In genomic region chr14:34540685-34541162, GRCm38 (mm10) we compare ENCODE assay signal across 8 mouse cellular contexts. TPM values are rescaled to one million over a fixed set of nuclear protein-coding genes. Genes with fewer than 3 reads are reported as not detected.
DNase-seq lines count a peak whose midpoint lies in the region; ATAC-seq and TF ChIP-seq lines count a peak whose summit lies in the region.

No protein-coding gene starts in this region.

- no peak for TF ChIP-seq EP300 in heart, adult 2 months (IDR thresholded peaks at IDR 0.05; ENCODE audit: insufficient read depth, low read depth, low read length)

- in situ Hi-C loops in ES-E14 (cut with MboI; ENCODE audit: low sequenced_read_pairs in 2 of 2, unreplicated experiment in 2 of 2) = no loop called here

- no peak for TF ChIP-seq CTCF in heart, adult 2 months (IDR thresholded peaks at IDR 0.05)
- no peak for TF ChIP-seq CTCF in kidney, adult 2 months (conservative IDR thresholded peaks at IDR 0.05; ENCODE audit: insufficient read depth, insufficient read length, low read depth, low read length)

- 27% methylated on average over 17 of the region's 17 CpGs for WGBS in heart, adult 2 months
- 22% methylated on average over 17 of the region's 17 CpGs for WGBS in kidney, adult 2 months

- H3K27me3 ChIP-seq in heart, adult 2 months (ENCODE audit: control insufficient read depth, insufficient read depth, low read length) = no peaks in the 10 kb centered on the region
- H3K27me3 ChIP-seq in kidney, adult 2 months (replicated peaks; ENCODE audit: control insufficient read depth, insufficient read depth, low read length) = no peaks in the 10 kb centered on the region

- TF ChIP-seq POLR2A in heart, adult 2 months (IDR thresholded peaks at IDR 0.05; ENCODE audit: insufficient read depth, low read depth, low read length) = no peak
- TF ChIP-seq POLR2A in kidney, adult 2 months (IDR thresholded peaks at IDR 0.05; ENCODE audit: low read depth, low read length) = no peak

- H3K4me1 ChIP-seq in ES-E14 (ENCODE audit: control insufficient read depth in 2 of 2, insufficient read depth in 2 of 2, low read length in 2 of 2, poor library complexity in 1 of 2) = peaks cover 3 to 11% of the 10 kb centered on the region in 2 experiments; a peak in 1 of 4 replicates
- peaks cover 13% of the 10 kb centered on the region for H3K4me1 ChIP-seq in heart, adult 2 months (ENCODE audit: control insufficient read depth, insufficient read depth, low read length)
- H3K4me1 ChIP-seq in kidney, adult 2 months (ENCODE audit: control insufficient read depth, insufficient read depth, low read length) = no peaks in the 10 kb centered on the region

- ATAC-seq in common myeloid progenitor, adult 5-6 weeks (replicated peaks; ENCODE audit: low read depth, poor library complexity, severe bottlenecking) = peak; percentile 87
- peak; percentile 77 for ATAC-seq in megakaryocyte-erythroid progenitor cell, adult 5-6 weeks (replicated peaks; ENCODE audit: low FRiP score, low TSS enrichment, poor library complexity, severe bottlenecking)

- H3K36me3 ChIP-seq in ES-E14 (ENCODE audit: control insufficient read depth, insufficient read depth, low read length, poor library complexity, severe bottlenecking) = no peaks in the 10 kb centered on the region
- H3K36me3 ChIP-seq in heart, adult 2 months (ENCODE audit: control insufficient read depth, insufficient read depth, low read length) = peaks cover 24% of the 10 kb centered on the region
- no peaks in the 10 kb centered on the region for H3K36me3 ChIP-seq in kidney, adult 2 months (ENCODE audit: control insufficient read depth, insufficient read depth, low read length)

- intact Hi-C loops in heart, adult 2 months (cut with DNase I) = no loop called here

- H3K9me3 ChIP-seq in ES-E14 (ENCODE audit: control insufficient read depth, insufficient read depth, low read depth, low read length) = no peaks in the 10 kb centered on the region

- H3K27ac ChIP-seq in ES-E14 (ENCODE audit: insufficient read depth, low read depth, low read length, poor library complexity, severe bottlenecking) = no peak overlapping the region
- peak overlapping the region; percentile 66 for H3K27ac ChIP-seq in heart, adult 2 months
- H3K27ac ChIP-seq in kidney, adult 2 months (ENCODE audit: insufficient read depth, low read depth, low read length) = peak overlapping the region; percentile 47; the same call in 1 of the 2 replicates

- peak overlapping the region; percentile 47; the same call in 1 of the 2 replicates for H3K9ac ChIP-seq in ES-E14 (ENCODE audit: insufficient read depth, low read depth, low read length, poor library complexity, severe bottlenecking)
- H3K9ac ChIP-seq in heart, adult 2 months (ENCODE audit: low read depth, low read length) = no peak overlapping the region

- H3K4me3 ChIP-seq in ES-E14 (ENCODE audit: insufficient read depth in 1 of 2, low read depth in 1 of 2, low read length in 2 of 2, poor library complexity in 1 of 2, severe bottlenecking in 1 of 2) = peak overlapping the region in 1 of 2 experiments; percentile 54; a peak in 2 of 4 replicates
- H3K4me3 ChIP-seq in heart, adult 2 months = no peak overlapping the region
- no peak overlapping the region for H3K4me3 ChIP-seq in kidney, adult 2 months (ENCODE audit: insufficient read depth, low read depth, low read length)

- peak; percentile 51 for DNase-seq in ES-E14 (ENCODE audit: low read depth, low spot score)
- DNase-seq in heart, adult 2 months = peak; percentile 65 to 80
- peak; percentile 61 for DNase-seq in kidney, adult 2 months
- DNase-seq in frontal cortex, postnatal 36 days (ENCODE audit: low spot score in 2 of 2) = no peak
- no peak for DNase-seq in frontal cortex, adult 2 months (ENCODE audit: extremely low spot score in 1 of 2, low spot score in 1 of 2)
- DNase-seq in layer of hippocampus, postnatal 36 days = no peak

- no peaks in the 10 kb centered on the region for H3K79me2 ChIP-seq in heart, adult 2 months (replicated peaks; ENCODE audit: control insufficient read depth, insufficient read depth, low read length)

TF ChIP-seq in ES-E14, 5 proteins besides CTCF, POLR2A, EP300 and RAD21:
- TF ChIP-seq MAFK (IDR thresholded peaks at IDR 0.05; ENCODE audit: insufficient read depth, low read depth, low read length) (no peak), HCFC1 (IDR thresholded peaks at IDR 0.05; ENCODE audit: borderline replicate concordance, insufficient read depth, low read length) (no peak), ZC3H11A (IDR thresholded peaks at IDR 0.05; ENCODE audit: borderline replicate concordance, low read depth, low read length) (no peak), CHD2 (IDR thresholded peaks at IDR 0.05; ENCODE audit: low read depth, low read length) (no peak), ZNF384 (IDR thresholded peaks at IDR 0.05; ENCODE audit: low read depth, low read length) (no peak)

RNA-seq across cellular contexts. Expression of gene 9230112D13Rik, which starts 18.1 kb away (rescaled TPM):
- not detected in 2 replicates for total RNA-seq in ES-E14 (2012; rRNA removed)
- total RNA-seq in common myeloid progenitor, adult 5-6 weeks (2017) = not detected in 2 replicates
- not detected for total RNA-seq in heart, adult 2 months (2021)
- not detected in 2 replicates for polyA plus RNA-seq in heart, adult 2 months (2012; rRNA removed)
- polyA plus RNA-seq in kidney, adult 2 months (2012; rRNA removed) = not detected in 2 replicates
- total RNA-seq in megakaryocyte-erythroid progenitor cell, adult 5-6 weeks (2014; fragmentation: Nextera tagmentation) = not detected in 2 replicates
- total RNA-seq in megakaryocyte-erythroid progenitor cell, adult 5-6 weeks (2017) = not detected in 2 replicates
- polyA plus RNA-seq in frontal cortex, adult 2 months (2012; rRNA removed) = not detected in 2 replicates
- total RNA-seq in layer of hippocampus, postnatal 36 days (2021) = not detected

RNA-seq across cellular contexts. Expression of gene Bmpr1a, which starts 37.6 kb away (rescaled TPM):
- total RNA-seq in ES-E14 (2012; rRNA removed) = 38.9 and 49.5 TPM in 2 replicates
- total RNA-seq in common myeloid progenitor, adult 5-6 weeks (2017) = 0.32 and 0.34 TPM in 2 replicates
- 10 to 100 TPM; 58.4 to 62.5 TPM for total RNA-seq in heart, adult 2 months (2021)
- polyA plus RNA-seq in heart, adult 2 months (2012; rRNA removed) = 13.8 and 38.2 TPM in 2 replicates
- polyA plus RNA-seq in kidney, adult 2 months (2012; rRNA removed) = 11.0 and 11.4 TPM in 2 replicates
- 0.49 TPM in 1 of 2 replicates, not detected in the other for total RNA-seq in megakaryocyte-erythroid progenitor cell, adult 5-6 weeks (2014; fragmentation: Nextera tagmentation)
- not detected in 2 replicates for total RNA-seq in megakaryocyte-erythroid progenitor cell, adult 5-6 weeks (2017)
- polyA plus RNA-seq in frontal cortex, adult 2 months (2012; rRNA removed) = 23.8 and 28.0 TPM in 2 replicates
- 10 to 100 TPM; 40.2 to 40.7 TPM for total RNA-seq in layer of hippocampus, postnatal 36 days (2021)

RNA-seq across cellular contexts. Expression of gene Ldb3, which starts 47.8 kb away (rescaled TPM):
- 0.98 and 1.1 TPM in 2 replicates for total RNA-seq in ES-E14 (2012; rRNA removed)
- not detected in 2 replicates for total RNA-seq in common myeloid progenitor, adult 5-6 weeks (2017)
- total RNA-seq in heart, adult 2 months (2021) = 1,000 to 10,000 TPM in 1 of 2 experiments, 100 to 1,000 TPM in 1; 940 to 1,084 TPM
- 1,077 and 1,138 TPM in 2 replicates for polyA plus RNA-seq in heart, adult 2 months (2012; rRNA removed)
- 1.9 and 26.0 TPM in 2 replicates for polyA plus RNA-seq in kidney, adult 2 months (2012; rRNA removed)
- not detected in 2 replicates for total RNA-seq in megakaryocyte-erythroid progenitor cell, adult 5-6 weeks (2014; fragmentation: Nextera tagmentation)
- total RNA-seq in megakaryocyte-erythroid progenitor cell, adult 5-6 weeks (2017) = not detected in 2 replicates
- 4.9 and 5.0 TPM in 2 replicates for polyA plus RNA-seq in frontal cortex, adult 2 months (2012; rRNA removed)
- total RNA-seq in layer of hippocampus, postnatal 36 days (2021) = 1 to 10 TPM; 3.4 to 4.0 TPM

RNA-seq across cellular contexts. Expression of gene Opn4, which starts 59.2 kb away (rescaled TPM):
- 0.31 and 0.53 TPM in 2 replicates for total RNA-seq in ES-E14 (2012; rRNA removed)
- total RNA-seq in common myeloid progenitor, adult 5-6 weeks (2017) = not detected in 2 replicates
- 1 to 10 TPM; 2.4 to 2.6 TPM for total RNA-seq in heart, adult 2 months (2021)
- 7.9 and 9.2 TPM in 2 replicates for polyA plus RNA-seq in heart, adult 2 months (2012; rRNA removed)
- 0.10 TPM in 1 of 2 replicates, not detected in the other for polyA plus RNA-seq in kidney, adult 2 months (2012; rRNA removed)
- total RNA-seq in megakaryocyte-erythroid progenitor cell, adult 5-6 weeks (2014; fragmentation: Nextera tagmentation) = not detected in 2 replicates
- not detected in 2 replicates for total RNA-seq in megakaryocyte-erythroid progenitor cell, adult 5-6 weeks (2017)
- 0.04 and 0.10 TPM in 2 replicates for polyA plus RNA-seq in frontal cortex, adult 2 months (2012; rRNA removed)
- total RNA-seq in layer of hippocampus, postnatal 36 days (2021) = not detected

Comparison
In these comparisons a context has a peak if more than half of its experiments do, and no peak if none do; other contexts are left out.
1. DNase-seq: peak in ES-E14 (single experiment), heart, adult 2 months (2 of 2) and kidney, adult 2 months (single experiment); none in frontal cortex, postnatal 36 days (0 of 2), frontal cortex, adult 2 months (0 of 2) and layer of hippocampus, postnatal 36 days (0 of 2).
2. RNA of gene Bmpr1a, which starts 37.6 kb away (total RNA-seq): 58.4 to 62.5 TPM in heart, adult 2 months, 40.2 to 40.7 TPM in layer of hippocampus, postnatal 36 days and 38.9 to 49.5 TPM in ES-E14; 0.32 to 0.34 TPM in common myeloid progenitor, adult 5-6 weeks and 0.49 TPM in megakaryocyte-erythroid progenitor cell, adult 5-6 weeks; every median in the first group is over 10 times any median in the second.
3. RNA of gene Ldb3, which starts 47.8 kb away (total RNA-seq): 940 to 1,084 TPM in heart, adult 2 months; 3.4 to 4.0 TPM in layer of hippocampus, postnatal 36 days, 0.98 to 1.1 TPM in ES-E14, not detected in common myeloid progenitor, adult 5-6 weeks and not detected in megakaryocyte-erythroid progenitor cell, adult 5-6 weeks; every median in the first group is over 100 times any median in the second.